Mouse (Mus musculus): ENCODE results near the gene Usp43.

- TF ChIP-seq CTCF (IDR thresholded peaks at IDR 0.05; ENCODE audit: low read depth, low read length) (no peak), POLR2A (IDR thresholded peaks at IDR 0.05; ENCODE audit: extremely low read depth, insufficient read depth, low read length) (no peak)
Observed at GRCm38 (mm10) chr11:67811535-67811934, 110.4 kb downstream of the Usp43 start.

Measured in liver, adult 2 months (tissue).